Mouse (Mus musculus) c-Kit-negative CD71-positive TER-119-positive erythroid progenitor cells, embryonic 14.5 days (primary cell): ENCODE data around the gene Grn.
"Not testable (repeated sequence)": the region's sequence is repeated elsewhere in the genome, so short reads cannot be mapped to it uniquely, and the experiment has no call there.

Source experiments
- DNase-seq: peaks from one replicate; pipeline ENCODE4 v3.0.0-alpha.2; 2013; ENCODE audit warnings: low read depth, low spot score

Grn gene

GRCm38 (mm10) chr11:102430121-102431017, at the start of gene Grn:
Grn (plus strand) TSS chr11:102430315.
- peak; percentile 75 for DNase-seq

GRCm38 (mm10) chr11:102381341-102382100, 48.6 kb upstream of the Grn start:
- no peak for DNase-seq

DNA sequence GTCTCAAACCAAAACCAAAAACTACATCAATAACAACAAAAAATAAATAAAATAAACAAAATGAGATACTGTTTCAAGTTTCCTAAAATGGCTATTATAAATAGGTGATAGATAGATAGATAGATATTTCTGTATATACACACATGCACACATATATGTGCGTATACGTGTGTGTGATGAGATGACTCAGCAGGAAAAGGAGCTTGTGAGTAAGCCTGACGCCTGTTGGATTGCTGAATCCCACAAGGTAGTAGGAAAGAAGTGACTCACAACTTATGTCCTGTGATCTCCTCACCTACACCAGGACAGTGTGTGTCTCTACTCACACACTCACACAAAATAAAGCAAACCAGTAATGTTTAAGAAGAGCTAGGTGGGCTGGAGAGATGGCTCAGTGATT, 47.3 kb upstream of the Grn start:
- DNase-seq, result no peak

DNA sequence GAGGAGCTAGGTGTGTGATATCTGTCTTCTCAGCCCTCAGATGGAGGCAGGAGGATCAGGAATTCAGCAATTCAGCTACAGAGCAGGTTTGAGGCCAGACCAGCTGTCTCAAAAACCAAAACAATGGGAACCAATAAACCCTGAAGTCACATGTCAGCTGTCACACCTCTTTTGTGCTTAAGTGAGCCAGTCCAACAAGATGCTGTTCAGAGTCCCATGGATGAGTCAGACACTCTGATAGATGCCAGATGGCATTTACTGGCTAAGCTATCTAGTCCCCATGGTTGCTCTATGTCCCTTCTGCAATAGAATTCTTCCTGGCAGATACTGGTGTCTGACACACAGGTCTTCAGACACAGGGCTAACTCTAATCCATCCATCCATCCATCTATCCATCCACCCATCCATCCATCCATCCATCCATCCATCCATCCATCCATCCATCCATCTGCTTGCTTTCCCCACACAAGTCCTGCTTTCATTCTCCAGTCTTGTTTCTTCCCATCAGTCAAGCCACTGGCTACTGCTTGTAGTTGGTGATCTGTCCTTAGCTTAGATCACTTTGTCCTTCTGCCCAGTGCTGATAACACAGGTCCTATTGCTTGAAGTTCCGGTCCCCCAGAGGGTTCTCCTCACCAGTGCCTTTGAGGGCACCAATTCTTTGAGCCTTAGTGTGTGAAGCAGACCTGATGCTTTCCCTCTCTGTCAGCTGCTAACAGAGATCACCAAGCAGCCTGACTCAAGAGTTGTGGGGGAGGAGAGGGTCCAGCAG, 46.6 kb upstream of the Grn start:
- DNase-seq, result no peak

GRCm38 (mm10) chr11:102384418-102384817, 45.7 kb upstream of the Grn start:
- DNase-seq, result no peak

DNA sequence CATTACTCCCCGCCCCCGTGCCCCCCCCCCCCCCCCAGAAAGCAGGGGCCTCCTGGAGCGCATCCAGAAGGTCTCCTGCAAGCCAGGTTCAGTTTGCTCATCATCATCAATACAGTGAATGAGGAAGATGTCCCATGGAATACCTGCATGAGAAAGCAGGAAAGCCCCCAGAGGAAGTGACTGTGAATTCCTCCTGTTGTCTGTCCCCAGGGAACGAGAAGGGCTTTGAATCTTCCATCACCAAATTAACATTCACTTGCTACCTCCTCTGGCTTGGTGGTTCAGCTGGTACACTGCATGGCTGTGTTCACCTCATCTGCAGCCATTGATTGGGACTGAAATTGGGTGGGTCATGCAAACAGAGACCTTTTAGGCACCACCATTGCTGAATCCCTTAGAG, 45.0 kb upstream of the Grn start:
- DNase-seq, result no peak

- no peak for DNase-seq
Measured at GRCm38 (mm10) chr11:102386121-102386520, 44.0 kb upstream of the Grn start.

DNA sequence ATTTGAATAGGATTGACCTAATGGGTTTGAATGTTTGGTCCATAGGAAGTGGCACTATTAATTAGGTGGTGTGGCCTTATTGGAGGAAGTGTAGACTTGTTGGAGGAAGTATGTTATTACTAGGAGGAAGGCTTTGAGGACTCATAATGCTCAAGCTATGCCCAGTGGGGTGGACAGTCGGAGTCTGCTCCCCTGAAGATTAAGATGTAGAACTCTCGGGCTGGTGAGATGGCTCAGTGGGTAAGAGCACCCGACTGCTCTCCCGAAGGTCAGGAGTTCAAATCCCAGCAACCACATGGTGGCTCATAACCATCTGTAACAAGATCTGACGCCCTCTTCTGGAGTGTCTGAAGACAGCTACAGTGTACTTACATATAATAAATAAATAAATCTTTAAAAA, 40.7 kb upstream of the Grn start:
- DNase-seq, result not testable (repeated sequence)

- no peak for DNase-seq
Measured at GRCm38 (mm10) chr11:102392441-102393237, 37.5 kb upstream of the Grn start.

DNA sequence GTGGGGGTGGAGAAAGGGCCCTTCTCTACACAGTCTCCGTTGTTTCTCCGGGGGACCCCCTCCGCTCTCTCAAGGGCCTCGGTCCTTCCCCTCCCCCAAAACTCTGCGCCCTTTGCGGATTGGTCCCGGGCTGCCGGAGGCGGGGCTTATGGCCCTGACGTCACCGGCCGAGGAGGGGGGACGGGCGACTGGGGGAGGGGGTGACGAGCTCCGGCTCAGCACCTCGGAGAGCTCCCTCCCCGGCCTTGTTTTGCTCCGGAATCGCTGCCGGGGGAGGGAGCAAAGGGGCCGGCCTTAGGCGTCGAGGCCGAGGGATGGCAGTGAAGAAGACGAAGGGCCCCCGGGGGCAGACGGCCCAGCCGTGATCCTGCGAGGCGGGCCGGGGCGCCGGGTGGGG, 36.9 kb upstream of the Grn start, which contains the start of gene Rundc3a:
TSS of gene Rundc3a (plus strand) at position 166 of the 397 bp plus-strand sequence.
- DNase-seq, result no peak

GRCm38 (mm10) chr11:102393719-102394420, 36.2 kb upstream of the Grn start:
- no peak for DNase-seq

DNA sequence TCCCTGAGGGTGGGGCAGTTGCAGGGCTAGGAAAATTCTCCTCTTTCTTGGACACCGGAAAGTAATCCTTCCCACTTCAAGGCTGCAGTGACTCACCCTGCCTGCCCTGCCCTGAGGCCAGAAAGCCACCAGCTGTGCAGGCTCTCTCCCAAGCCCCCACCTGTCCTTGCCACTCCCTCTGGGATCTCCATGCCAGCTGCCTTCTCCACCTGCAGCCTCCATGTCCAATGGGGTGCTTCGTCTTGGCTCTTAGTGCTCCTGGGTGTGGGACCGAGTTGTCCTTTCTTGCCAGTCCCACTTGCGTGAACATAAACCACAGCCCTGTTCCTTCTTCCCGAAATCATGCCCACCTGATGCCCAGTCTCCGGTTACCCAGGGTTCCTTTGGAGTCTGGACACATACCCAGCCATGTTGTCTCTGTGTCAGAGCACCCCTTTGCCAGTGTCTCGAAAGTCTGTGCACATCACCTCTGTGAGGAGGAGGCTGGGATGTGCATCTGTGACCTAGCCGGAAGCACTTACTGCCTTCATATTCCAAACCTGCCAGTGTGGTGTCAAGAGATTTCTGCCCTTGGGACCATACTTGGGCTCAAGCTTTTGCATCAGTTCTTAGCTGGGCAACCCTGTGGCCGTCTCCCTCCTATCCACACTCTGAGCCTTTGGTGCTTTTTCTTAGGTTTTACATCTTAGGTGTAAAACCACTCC, 35.5 kb upstream of the Grn start:
- no peak for DNase-seq

- DNase-seq, result no peak
Measured at GRCm38 (mm10) chr11:102395250-102395649, 34.9 kb upstream of the Grn start.

GRCm38 (mm10) chr11:102396263-102396662, 33.9 kb upstream of the Grn start:
- no peak for DNase-seq

GRCm38 (mm10) chr11:102396671-102397141, 33.4 kb upstream of the Grn start:
- DNase-seq, result no peak

DNA sequence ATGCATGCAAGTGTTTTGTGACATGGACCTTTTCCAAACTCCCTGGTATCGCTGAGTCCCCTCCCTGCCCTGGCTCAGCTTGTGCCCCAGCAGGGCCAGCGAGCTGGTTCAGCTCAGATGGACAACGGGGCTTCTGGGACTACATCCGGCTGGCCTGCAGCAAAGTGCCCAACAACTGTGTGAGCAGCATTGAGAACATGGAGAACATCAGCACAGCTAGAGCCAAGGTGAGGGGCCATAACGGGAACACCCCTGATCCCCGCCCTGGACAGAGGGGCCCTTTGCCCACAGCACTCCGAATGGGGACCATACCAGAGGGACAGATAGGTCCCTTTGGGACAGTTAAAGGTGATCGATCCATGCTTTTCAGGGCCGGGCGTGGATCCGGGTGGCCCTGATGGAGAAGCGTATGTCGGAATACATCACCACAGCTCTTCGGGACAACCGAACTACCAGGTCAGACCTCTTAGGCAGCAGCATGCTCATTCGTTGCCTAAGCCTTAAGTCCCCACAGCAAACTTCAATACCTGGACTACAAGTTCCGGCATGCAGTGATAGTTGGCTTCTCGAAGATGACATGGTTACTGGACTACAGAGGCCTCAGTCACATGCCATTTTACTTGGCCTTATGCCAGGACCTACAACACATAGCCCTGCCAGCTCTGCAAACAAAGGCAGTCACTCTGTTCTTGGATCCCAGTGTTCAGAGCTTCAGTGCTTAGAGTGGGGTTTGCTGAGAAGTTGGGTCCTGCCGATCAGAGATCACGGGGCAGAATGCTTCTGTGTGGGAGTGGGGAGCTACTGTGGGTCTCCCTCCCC, 31.9 kb upstream of the Grn start:
- DNase-seq, result no peak

- DNase-seq, result no peak
Measured at GRCm38 (mm10) chr11:102399107-102399506, 31.0 kb upstream of the Grn start.

DNA sequence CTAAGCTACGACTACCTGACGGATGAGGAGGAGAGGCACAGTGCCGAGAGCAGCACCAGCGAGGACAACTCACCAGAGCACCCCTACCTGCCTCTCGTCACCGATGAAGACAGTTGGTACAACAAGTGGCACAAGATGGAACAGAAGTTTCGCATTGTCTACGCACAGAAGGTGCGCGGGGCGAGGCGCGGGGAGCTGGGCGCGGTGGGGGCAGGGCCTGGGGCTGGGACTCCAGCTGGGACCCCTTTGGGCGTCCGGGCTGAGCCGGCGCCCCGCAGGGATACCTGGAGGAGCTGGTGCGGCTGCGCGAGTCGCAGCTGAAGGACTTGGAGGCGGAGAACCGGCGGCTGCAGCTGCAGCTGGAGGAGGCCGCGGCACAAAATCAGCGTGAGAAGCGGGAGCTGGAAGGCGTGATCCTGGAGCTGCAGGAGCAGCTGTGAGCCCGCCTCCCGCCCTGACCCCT, 30.5 kb upstream of the Grn start:
- DNase-seq, result no peak
